In genomic region chr5:103545381-103546000, GRCm38 (mm10) we compare ENCODE assay signal across 30 mouse cellular contexts.
DNase-seq lines count a peak whose midpoint lies in the region; ATAC-seq lines count a peak whose summit lies in the region.
"Had no signal": no experiment of that assay in that cellular context is flagged by ENCODE, and none has a peak within 500 bp of the region (broad histone marks: within the 10 kb centered on the region; RNA-seq: fewer than 3 reads in every experiment).

No protein-coding gene starts in this region.

- no peak overlapping the region for H3K4me2 ChIP-seq in embryonic facial prominence, embryonic 11.5 days (ENCODE audit: low read depth, low read length)
- H3K4me2 ChIP-seq in limb, embryonic 13.5 days (replicated peaks): no peak overlapping the region
- H3K4me2 ChIP-seq in embryonic facial prominence, embryonic 14.5 days (ENCODE audit: low read depth, low read length): no peak overlapping the region
- H3K4me2 ChIP-seq: heart, embryonic 13.5 days; limb, embryonic 12.5 days; liver, embryonic 12.5 days; midbrain, embryonic 12.5 days; neural tube, embryonic 13.5 days had no signal

- H3K27me3 ChIP-seq in embryonic facial prominence, embryonic 11.5 days (ENCODE audit: control insufficient read depth, insufficient read depth, low read length): no peaks in the 10 kb centered on the region
- no peaks in the 10 kb centered on the region for H3K27me3 ChIP-seq in embryonic facial prominence, embryonic 10.5 days (replicated peaks; ENCODE audit: low read depth, poor library complexity, severe bottlenecking)
- H3K27me3 ChIP-seq in limb, embryonic 13.5 days: peaks cover 25% of the 10 kb centered on the region
- no peaks in the 10 kb centered on the region for H3K27me3 ChIP-seq in limb, embryonic 10.5 days (ENCODE audit: low read depth, poor library complexity, severe bottlenecking)
- no peaks in the 10 kb centered on the region for H3K27me3 ChIP-seq in embryonic facial prominence, embryonic 14.5 days (replicated peaks; ENCODE audit: control insufficient read depth, insufficient read depth, low read length)
- H3K27me3 ChIP-seq: heart, embryonic 13.5 days; limb, embryonic 12.5 days; liver, embryonic 12.5 days; midbrain, embryonic 12.5 days; neural tube, embryonic 13.5 days had no signal

- H3K36me3 ChIP-seq in embryonic facial prominence, embryonic 11.5 days (replicated peaks; ENCODE audit: control insufficient read depth, insufficient read depth, low read depth, low read length): no peaks in the 10 kb centered on the region
- peaks cover 55% of the 10 kb centered on the region for H3K36me3 ChIP-seq in embryonic facial prominence, embryonic 10.5 days (replicated peaks)
- no peaks in the 10 kb centered on the region for H3K36me3 ChIP-seq in limb, embryonic 13.5 days
- peaks cover 10% of the 10 kb centered on the region; the same call in 1 of the 2 replicates for H3K36me3 ChIP-seq in limb, embryonic 10.5 days
- peaks cover 6% of the 10 kb centered on the region; the same call in 1 of the 2 replicates for H3K36me3 ChIP-seq in embryonic facial prominence, embryonic 14.5 days (ENCODE audit: control insufficient read depth, insufficient read depth, low read length)
- H3K36me3 ChIP-seq: liver, embryonic 12.5 days; neural tube, embryonic 13.5 days had no signal

- H3K4me3 ChIP-seq in embryonic facial prominence, embryonic 11.5 days (ENCODE audit: low read depth, low read length): no peak overlapping the region
- no peak overlapping the region for H3K4me3 ChIP-seq in embryonic facial prominence, embryonic 10.5 days
- H3K4me3 ChIP-seq in limb, embryonic 13.5 days: no peak overlapping the region
- no peak overlapping the region for H3K4me3 ChIP-seq in limb, embryonic 10.5 days
- no peak overlapping the region for H3K4me3 ChIP-seq in embryonic facial prominence, embryonic 14.5 days (ENCODE audit: low read depth, low read length)
- H3K4me3 ChIP-seq: erythroblast, embryonic 14.5 days; gastrocnemius, adult 2 months; heart, embryonic 13.5 days; hindbrain, embryonic 10.5 days; limb, embryonic 12.5 days; liver, embryonic 12.5 days; midbrain, embryonic 12.5 days; neural tube, embryonic 13.5 days had no signal

- H3K9me3 ChIP-seq in embryonic facial prominence, embryonic 11.5 days (replicated peaks; ENCODE audit: control insufficient read depth, low read length): no peaks in the 10 kb centered on the region
- no peaks in the 10 kb centered on the region for H3K9me3 ChIP-seq in embryonic facial prominence, embryonic 10.5 days
- H3K9me3 ChIP-seq in limb, embryonic 13.5 days: no peaks in the 10 kb centered on the region
- H3K9me3 ChIP-seq in limb, embryonic 10.5 days (replicated peaks): no peaks in the 10 kb centered on the region
- H3K9me3 ChIP-seq in embryonic facial prominence, embryonic 14.5 days (ENCODE audit: control insufficient read depth, low read length): no peaks in the 10 kb centered on the region
- H3K9me3 ChIP-seq: heart, embryonic 13.5 days; hindbrain, embryonic 10.5 days; limb, embryonic 12.5 days; liver, embryonic 12.5 days; midbrain, embryonic 12.5 days; neural tube, embryonic 13.5 days had no signal

- ATAC-seq in embryonic facial prominence, embryonic 11.5 days (replicated peaks; ENCODE audit: insufficient number of reproducible peaks, low FRiP score, low TSS enrichment, low read depth): no peak
- ATAC-seq in limb, embryonic 13.5 days (ENCODE audit: low FRiP score, low read depth): peak; percentile 48; the same call in 1 of the 2 replicates
- ATAC-seq in embryonic facial prominence, embryonic 14.5 days (ENCODE audit: low read depth): peak; percentile 41; the same call in 1 of the 2 replicates
- ATAC-seq: forebrain, embryonic 16.5 days; liver, embryonic 12.5 days; liver, postnatal 0 days had no signal

- no peak overlapping the region for H3K9ac ChIP-seq in embryonic facial prominence, embryonic 11.5 days (replicated peaks; ENCODE audit: low read length)
- no peak overlapping the region for H3K9ac ChIP-seq in limb, embryonic 13.5 days
- H3K9ac ChIP-seq in embryonic facial prominence, embryonic 14.5 days (ENCODE audit: low read depth, low read length): no peak overlapping the region
- H3K9ac ChIP-seq: heart, embryonic 13.5 days; limb, embryonic 12.5 days; liver, embryonic 12.5 days; liver, postnatal 0 days; midbrain, embryonic 12.5 days; neural tube, embryonic 13.5 days had no signal

- 83% methylated on average over 20 of the region's 20 CpGs for WGBS in embryonic facial prominence, embryonic 11.5 days
- 90% methylated on average over 20 of the region's 20 CpGs for WGBS in embryonic facial prominence, embryonic 10.5 days
- WGBS in limb, embryonic 13.5 days: 72% methylated on average over 20 of the region's 20 CpGs
- WGBS in limb, embryonic 10.5 days: 90% methylated on average over 20 of the region's 20 CpGs
- WGBS in embryonic facial prominence, embryonic 14.5 days: 66% methylated on average over 20 of the region's 20 CpGs

- H3K27ac ChIP-seq in embryonic facial prominence, embryonic 11.5 days (replicated peaks; ENCODE audit: low read depth, low read length): no peak overlapping the region
- no peak overlapping the region for H3K27ac ChIP-seq in embryonic facial prominence, embryonic 10.5 days (replicated peaks)
- H3K27ac ChIP-seq in limb, embryonic 13.5 days: no peak overlapping the region
- no peak overlapping the region for H3K27ac ChIP-seq in limb, embryonic 10.5 days
- peak overlapping the region; percentile 44; the same call in 1 of the 2 replicates for H3K27ac ChIP-seq in embryonic facial prominence, embryonic 14.5 days (replicated peaks; ENCODE audit: low read depth, low read length)
- H3K27ac ChIP-seq: gastrocnemius, adult 2 months; heart, embryonic 13.5 days; hindbrain, embryonic 10.5 days; limb, embryonic 12.5 days; liver, embryonic 12.5 days; midbrain, embryonic 12.5 days; neural tube, embryonic 13.5 days had no signal

- H3K4me1 ChIP-seq in embryonic facial prominence, embryonic 11.5 days (ENCODE audit: control insufficient read depth, insufficient read depth, low read length): no peaks in the 10 kb centered on the region
- no peaks in the 10 kb centered on the region for H3K4me1 ChIP-seq in embryonic facial prominence, embryonic 10.5 days
- peaks cover 16% of the 10 kb centered on the region for H3K4me1 ChIP-seq in limb, embryonic 13.5 days
- H3K4me1 ChIP-seq in limb, embryonic 10.5 days: no peaks in the 10 kb centered on the region
- H3K4me1 ChIP-seq in embryonic facial prominence, embryonic 14.5 days (ENCODE audit: control insufficient read depth, insufficient read depth, low read length): peaks cover 3% of the 10 kb centered on the region; the same call in 1 of the 2 replicates
- H3K4me1 ChIP-seq: hindbrain, embryonic 10.5 days; liver, embryonic 12.5 days had no signal

- DNase-seq in embryonic facial prominence, embryonic 11.5 days (ENCODE audit: low spot score): peak; percentile 17
- DNase-seq in embryonic facial prominence, embryonic 10.5 days (ENCODE audit: low spot score): no peak
- DNase-seq in limb, embryonic 10.5 days (ENCODE audit: low spot score): no peak
- peak; percentile 78 for DNase-seq in embryonic facial prominence, embryonic 14.5 days (ENCODE audit: low spot score)
- peak; percentile 72 for DNase-seq in retina, postnatal 1 day
- DNase-seq in kidney, adult 9 months: no peak
- DNase-seq in layer of hippocampus, postnatal 25 days (ENCODE audit: extremely low spot score in 1 of 2, low spot score in 1 of 2): no peak
- DNase-seq: adrenal gland, adult 8-10 months; cerebellum, adult 11 months; cerebellum, adult 9-11 months; gastrocnemius, adult 2 months; gastrocnemius, postnatal 36 days; heart, adult 18-20 months; heart, postnatal 10 days; kidney, adult 11 months; kidney, postnatal 4 days; layer of hippocampus, postnatal 36 days; liver, postnatal 0 days; lung, postnatal 36 days; right cerebral cortex, postnatal 4 days; thymus, postnatal 4 days had no signal

Comparison
In these comparisons a context has a peak if more than half of its experiments do, and no peak if none do; other contexts are left out.
1. DNase-seq: peak in embryonic facial prominence, embryonic 11.5 days (single experiment), embryonic facial prominence, embryonic 14.5 days (single experiment) and retina, postnatal 1 day (single experiment); none in embryonic facial prominence, embryonic 10.5 days (single experiment), limb, embryonic 10.5 days (single experiment), kidney, adult 9 months (single experiment) and layer of hippocampus, postnatal 25 days (0 of 2).